Mouse (Mus musculus) liver, adult (tissue): Measurements from ENCODE around the gene Btla.

ENCODE experiments used
- GATA4 ChIP-seq: IDR thresholded peaks from 2 replicates; pipeline ENCODE4 v1.6.1; 2014; ENCODE audit warnings: mild to moderate bottlenecking, low read length; ENCODE audit not compliant: insufficient replicate concordance

Btla gene

DNA sequence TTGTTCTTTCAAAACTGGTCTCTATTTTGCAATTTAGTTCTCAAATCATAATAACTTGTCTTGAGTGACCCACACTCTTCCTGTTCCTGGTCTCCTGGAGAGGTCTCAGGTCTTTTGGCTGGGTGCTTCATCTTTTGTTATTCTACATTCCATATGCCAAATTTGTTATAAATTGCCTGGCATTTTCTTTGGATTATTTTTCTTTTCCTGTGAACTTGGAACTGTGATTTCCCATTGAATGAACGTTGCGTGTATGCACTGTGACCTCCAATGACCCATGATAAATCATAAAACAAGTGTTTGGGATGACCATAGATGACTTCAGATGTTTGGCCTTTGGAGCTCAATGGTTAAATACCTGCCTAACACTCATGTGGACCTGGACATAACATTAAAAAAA lies 25.6 kb downstream of the Btla start:
- TF ChIP-seq GATA4: no peak

DNA sequence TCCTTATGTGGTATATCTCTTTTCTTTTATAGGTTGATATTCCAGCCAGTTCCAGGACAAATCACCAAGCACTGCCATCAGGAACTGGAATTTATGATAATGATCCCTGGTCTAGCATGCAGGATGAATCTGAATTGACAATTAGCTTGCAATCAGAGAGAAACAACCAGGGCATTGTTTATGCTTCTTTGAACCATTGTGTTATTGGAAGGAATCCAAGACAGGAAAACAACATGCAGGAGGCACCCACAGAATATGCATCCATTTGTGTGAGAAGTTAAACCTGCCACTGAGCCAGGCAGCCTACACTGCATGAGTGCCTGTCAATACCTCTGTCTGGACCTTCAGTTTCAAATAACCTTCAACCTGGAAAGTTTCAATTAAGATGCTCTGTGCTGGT lies 26.2 kb downstream of the Btla start:
- TF ChIP-seq GATA4: no peak

DNA sequence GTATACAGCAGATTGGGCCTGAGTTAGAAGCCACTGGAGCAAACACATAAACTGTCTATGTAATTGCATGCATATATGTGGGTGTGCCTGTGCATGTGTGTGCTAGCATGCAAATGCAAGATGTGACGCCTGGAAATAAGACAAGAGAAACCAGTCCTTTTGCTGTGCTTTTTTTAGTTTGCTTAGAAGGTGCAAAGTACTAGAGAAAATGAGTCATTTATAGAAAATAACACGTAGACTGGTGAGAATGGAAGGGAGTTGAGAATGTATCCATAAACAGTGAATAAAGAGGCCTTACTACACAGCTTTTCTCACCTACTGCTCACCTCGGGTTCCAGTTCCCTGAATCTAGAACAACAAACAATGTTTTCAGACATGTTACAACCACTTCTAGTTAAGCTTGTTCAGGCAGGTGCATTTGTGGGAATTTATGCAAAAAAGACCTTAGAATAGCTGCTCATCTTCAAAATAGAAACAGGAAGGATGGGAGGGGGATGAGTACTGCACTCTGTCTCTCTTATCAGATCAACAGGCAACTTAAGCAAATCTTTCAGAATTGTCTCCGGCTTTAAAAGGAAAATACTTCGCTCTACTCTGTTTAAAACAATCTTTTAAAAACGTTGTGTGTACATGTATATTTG lies 27.8 kb downstream of the Btla start:
- TF ChIP-seq GATA4: no peak

DNA sequence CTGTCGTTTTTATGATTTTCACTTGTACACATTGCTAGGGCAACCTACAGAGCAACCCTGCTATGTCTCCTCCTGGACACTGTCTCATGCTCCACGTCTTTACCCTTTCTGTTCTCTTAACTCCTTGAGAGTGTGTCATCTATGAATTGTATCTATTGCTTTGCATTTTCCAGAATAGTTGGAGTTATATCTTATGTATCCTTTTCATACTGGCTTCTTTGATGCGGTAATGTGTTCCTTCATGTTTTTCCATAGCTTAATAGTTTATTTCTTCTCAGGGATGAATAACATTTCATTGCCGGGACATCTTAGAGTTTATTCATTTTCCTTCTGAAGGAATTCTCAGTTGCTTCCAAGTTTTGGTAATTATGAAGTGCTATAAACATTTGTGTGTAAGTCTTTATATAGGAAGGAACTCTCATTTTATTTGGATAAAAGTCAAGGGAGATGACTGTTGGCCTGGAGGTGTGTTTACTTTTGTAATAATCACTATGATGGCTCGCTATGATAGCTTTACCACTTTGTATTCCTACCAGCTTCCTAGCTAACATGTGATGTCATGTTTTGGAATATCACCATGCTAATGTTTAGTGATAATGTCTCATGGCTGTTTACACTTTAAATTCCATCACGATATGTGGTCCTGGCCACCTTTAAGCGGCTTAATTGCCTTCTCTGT lies 31.2 kb downstream of the Btla start:
- TF ChIP-seq GATA4: no peak

DNA sequence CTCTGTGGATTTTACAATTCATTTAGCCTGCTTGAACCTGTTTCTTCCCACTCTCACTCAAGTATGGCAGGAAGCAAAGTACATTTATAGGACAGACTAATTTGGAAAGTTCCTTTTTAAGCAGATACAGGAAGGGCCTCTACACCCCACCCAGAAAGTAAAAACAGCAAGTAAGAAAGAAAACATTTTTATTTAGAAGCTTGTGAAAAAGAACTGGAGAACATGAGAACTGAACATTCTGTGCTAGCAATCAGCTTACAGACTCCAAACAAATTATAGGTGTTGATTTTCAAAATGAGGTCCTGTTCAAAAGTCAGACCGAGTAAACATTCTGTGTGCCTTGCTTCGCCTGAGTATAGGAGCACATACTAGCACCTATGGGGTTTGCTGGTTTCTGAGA lies 32.8 kb downstream of the Btla start:
- TF ChIP-seq GATA4: no peak

DNA sequence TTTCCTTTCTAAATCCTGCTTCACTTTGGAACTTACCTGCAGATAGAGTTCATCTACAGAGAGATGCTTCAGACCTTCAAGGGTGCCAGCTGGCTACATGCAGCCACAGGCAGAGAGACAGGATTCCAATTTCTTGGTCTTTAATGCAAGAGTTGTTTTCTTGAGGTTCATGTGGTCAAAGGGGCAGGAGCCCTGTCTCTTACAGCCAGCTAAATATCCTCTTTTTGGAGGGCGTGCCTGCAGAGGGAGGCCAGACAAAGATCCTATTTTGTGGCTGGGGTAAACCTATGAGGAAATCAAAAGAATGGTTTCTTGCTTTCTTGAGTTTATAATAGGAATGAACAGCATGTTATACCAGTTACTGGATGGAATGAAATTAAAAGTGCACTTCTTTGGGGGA lies 33.5 kb downstream of the Btla start:
- TF ChIP-seq GATA4: no peak

DNA sequence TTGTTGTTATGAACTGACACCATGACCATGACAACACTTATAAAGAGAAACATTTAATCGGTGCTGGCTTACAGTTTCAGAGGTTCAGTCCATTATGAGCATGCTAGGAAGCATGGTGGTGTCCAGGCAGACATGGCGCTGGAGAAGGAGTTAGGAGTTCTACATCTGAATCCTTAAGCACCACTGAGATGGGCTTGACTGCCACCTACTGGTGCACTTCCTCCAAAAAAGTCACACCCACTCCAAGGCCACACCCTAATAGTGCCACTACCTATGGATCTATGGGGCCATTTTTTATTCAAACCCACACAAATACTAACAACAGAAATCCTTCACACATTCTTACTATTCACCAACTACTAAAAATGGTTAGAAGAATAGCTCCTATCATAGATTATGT lies 35.5 kb downstream of the Btla start:
- TF ChIP-seq GATA4: no peak

DNA sequence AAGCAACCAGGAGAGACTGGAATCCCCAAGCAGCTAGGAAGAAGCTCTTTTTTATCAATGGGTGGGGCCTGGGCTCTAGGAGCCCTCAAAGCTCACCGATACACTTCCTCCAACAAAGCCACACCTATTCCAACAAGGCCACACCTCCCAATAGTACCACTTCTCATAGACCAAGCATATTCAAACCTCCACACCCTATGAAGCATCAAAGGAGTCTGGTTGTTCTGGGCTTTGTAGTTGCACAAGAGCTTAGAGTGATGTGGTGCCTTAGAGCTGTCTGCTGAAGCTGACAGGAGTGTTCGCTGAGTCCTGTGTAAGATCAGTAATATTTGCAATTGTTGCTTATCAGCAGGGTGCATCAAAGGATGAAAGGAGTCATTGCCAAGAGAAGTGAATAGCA lies 37.2 kb downstream of the Btla start:
- no peak for TF ChIP-seq GATA4

DNA sequence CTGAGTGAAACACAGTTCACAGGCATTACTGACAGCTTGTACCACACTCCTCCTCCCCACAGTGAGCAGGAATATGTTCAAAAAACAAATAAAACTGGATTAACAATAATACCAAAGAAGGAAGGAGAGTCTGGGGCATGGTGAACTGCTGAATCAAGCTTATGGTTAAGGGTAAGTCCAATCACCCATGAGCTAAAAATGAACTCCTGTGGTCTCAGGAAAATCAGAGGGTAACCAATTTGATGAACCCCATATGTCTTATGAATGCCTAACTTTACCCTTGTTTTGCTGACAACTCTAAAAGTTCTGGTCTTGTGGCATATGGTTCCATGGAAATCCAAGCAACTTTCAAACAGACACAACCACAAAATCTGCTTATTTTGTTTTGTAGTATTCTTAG lies 37.9 kb downstream of the Btla start:
- no peak for TF ChIP-seq GATA4

DNA sequence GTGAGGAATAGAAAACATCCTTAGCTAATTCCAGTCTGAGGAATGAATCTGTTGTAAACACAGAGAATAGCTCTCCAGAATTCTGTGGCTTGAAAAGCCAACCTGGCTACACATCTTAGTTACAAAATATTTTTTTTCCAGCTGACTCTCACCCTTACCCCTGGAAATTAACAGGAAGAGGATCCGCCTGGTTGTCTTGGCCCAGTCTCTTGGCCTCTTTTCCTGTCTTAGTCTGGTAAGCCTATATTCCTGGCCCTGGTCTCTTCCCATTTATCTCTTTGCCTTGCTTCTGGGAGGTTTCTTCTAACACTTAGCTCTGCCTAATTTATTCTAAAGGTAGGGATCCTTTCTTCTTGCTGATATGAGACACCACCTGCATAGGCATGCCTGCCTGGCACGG lies 45.8 kb downstream of the Btla start:
- no peak for TF ChIP-seq GATA4

DNA sequence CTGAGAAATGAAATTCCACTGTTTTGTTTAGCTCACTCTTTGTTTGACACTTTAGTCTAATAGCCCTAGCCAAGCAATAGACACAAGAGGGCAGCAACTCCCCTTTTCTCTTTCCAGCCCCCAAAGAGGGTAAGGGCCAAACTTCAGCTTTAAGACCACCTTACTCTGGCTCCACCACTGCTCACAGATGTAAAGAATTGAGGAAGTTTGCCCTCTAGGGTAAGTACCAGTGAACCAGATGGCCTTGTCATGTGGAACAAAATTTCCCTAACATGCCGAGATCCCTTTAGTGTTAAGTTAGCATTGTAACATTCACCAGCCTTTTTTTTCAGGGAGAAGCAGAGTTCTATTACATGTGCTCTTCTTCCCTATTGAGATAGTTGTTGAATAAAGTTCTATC lies 59.0 kb downstream of the Btla start:
- TF ChIP-seq GATA4: no peak

DNA sequence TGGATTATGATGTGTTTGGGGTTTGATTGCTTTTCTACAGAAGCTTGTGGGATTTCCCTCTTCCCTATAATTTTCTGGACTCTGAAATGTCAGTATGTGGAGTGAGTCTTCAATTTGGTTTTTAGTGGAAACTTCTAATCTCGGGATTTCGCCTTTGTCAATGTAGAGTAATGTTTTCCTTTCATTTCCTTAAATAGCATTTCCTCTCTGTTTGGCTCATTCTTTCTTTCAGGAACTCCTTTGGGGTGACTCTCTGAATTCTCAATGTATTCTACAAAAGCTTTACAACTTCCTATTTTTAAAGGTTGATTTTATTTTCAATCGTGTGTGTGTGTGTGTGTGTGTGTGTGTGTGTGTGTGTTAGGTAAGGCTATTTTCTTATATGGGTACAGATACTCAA lies 73.7 kb downstream of the Btla start:
- no peak for TF ChIP-seq GATA4
